Mouse (Mus musculus): Measurements from ENCODE around the gene Sh3gl1. TPM values are rescaled to one million over a fixed set of nuclear protein-coding genes. Genes with fewer than 3 reads are reported as not detected.
A peak's percentile ranks its signal among the peaks of the same experiment; 100 is the strongest.

Sh3gl1 gene
- polyA plus RNA-seq, 1 experiment from 2014 or later, result 44.9 TPM

DNA sequence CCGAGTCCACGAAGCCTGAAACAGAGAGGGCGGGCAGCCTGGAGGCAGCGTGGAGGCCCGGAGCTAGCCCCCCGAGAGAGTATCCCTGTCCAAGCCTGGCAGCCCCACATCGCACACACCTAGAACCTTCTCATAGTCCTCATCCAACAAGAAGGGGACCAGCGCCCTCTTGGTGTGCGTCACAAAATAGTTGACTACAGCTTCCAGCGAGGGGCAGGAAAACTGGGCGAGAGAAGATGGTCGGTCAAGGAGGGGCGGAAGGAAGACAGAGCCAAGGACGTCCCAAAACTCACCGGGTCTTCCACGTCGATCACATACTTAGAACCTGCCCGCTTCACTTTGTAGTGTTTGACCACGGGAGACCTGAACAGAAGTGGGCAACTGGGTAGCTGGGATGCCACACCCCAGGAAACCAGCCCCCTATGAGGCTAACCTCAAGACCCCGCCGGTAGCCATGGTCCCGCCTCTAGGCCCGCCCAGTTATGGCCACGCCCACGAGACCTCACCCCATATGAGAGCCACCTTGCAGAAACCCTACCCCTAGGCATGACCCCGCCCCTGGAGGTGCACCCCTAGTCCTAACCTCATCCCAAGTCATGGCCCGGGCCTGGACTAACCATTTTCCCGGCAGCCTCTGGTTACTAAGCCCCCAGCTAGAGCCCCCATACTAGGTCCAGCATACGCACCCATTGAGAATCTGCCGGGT is 36.5 kb downstream of the Sh3gl1 start:
- H3K9me3 ChIP-seq (replicated peaks; ENCODE audit: control insufficient read depth, low read length), result no peaks in the 10 kb centered on the region
- H3K4me3 ChIP-seq (ENCODE audit: low read depth, low read length), result no peak overlapping the region
- H3K27me3 ChIP-seq (ENCODE audit: control insufficient read depth, insufficient read depth, low read depth, low read length), result peaks cover 3% of the 10 kb centered on the region
- ATAC-seq (ENCODE audit: low read depth), result peak; percentile 19; the same call in 1 of the 2 replicates
- no peaks in the 10 kb centered on the region for H3K36me3 ChIP-seq (ENCODE audit: control insufficient read depth, insufficient read depth)
- no peak overlapping the region for H3K4me2 ChIP-seq (ENCODE audit: low read depth, low read length)
- no peaks in the 10 kb centered on the region for H3K4me1 ChIP-seq (ENCODE audit: control insufficient read depth, low read depth, low read length)
- no peak overlapping the region for H3K9ac ChIP-seq (ENCODE audit: low read depth, low read length)
- WGBS (ENCODE audit: insufficient replicate concordance), result 10% methylated on average over 30 of the region's 30 CpGs
- no peak overlapping the region for H3K27ac ChIP-seq (ENCODE audit: low read length)

DNA sequence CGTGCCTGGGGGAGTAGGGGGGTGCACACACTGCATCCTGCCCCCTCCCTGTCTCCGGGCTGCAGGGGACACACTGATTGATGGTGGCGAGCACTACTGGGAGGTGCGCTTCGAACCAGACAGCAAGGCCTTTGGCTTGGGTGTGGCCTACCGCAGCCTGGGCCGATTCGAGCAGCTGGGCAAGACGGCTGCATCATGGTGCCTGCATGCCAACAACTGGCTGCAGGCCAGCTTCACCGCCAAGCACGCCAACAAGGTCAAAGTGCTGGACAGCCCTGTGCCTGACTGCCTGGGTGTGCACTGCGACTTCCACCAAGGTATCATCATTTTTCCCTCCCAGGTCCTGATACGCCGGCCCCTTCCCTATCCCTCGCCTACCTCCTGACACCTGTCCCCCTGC is 40.4 kb downstream of the Sh3gl1 start:
- ATAC-seq (ENCODE audit: low read depth), result no peak
- Histone ChIP-seq H3K4me1 (ENCODE audit: control insufficient read depth, low read depth, low read length) (no peaks in the 10 kb centered on the region), H3K4me3 (ENCODE audit: low read depth, low read length) (no peak overlapping the region), H3K9ac (ENCODE audit: low read depth, low read length) (no peak overlapping the region), H3K27ac (ENCODE audit: low read length) (no peak overlapping the region), H3K9me3 (replicated peaks; ENCODE audit: control insufficient read depth, low read length) (no peaks in the 10 kb centered on the region), H3K27me3 (ENCODE audit: control insufficient read depth, insufficient read depth, low read depth, low read length) (peaks cover 3% of the 10 kb centered on the region), H3K4me2 (ENCODE audit: low read depth, low read length) (no peak overlapping the region), H3K36me3 (ENCODE audit: control insufficient read depth, insufficient read depth) (no peaks in the 10 kb centered on the region)
- 78% methylated on average over 15 of the region's 15 CpGs for whole genome bisulfite sequencing (ENCODE audit: insufficient replicate concordance)

GRCm38 (mm10) chr17:55990278-55990898 is 46.0 kb downstream of the Sh3gl1 start:
- H3K4me3 ChIP-seq (ENCODE audit: low read depth, low read length), result no peak overlapping the region
- ATAC-seq (ENCODE audit: low read depth), result no peak
- no peaks in the 10 kb centered on the region for H3K4me1 ChIP-seq (ENCODE audit: control insufficient read depth, low read depth, low read length)
- no peak overlapping the region for H3K9ac ChIP-seq (ENCODE audit: low read depth, low read length)
- H3K9me3 ChIP-seq (replicated peaks; ENCODE audit: control insufficient read depth, low read length), result no peaks in the 10 kb centered on the region
- H3K27me3 ChIP-seq (ENCODE audit: control insufficient read depth, insufficient read depth, low read depth, low read length), result peaks cover 18% of the 10 kb centered on the region
- no peaks in the 10 kb centered on the region for H3K36me3 ChIP-seq (ENCODE audit: control insufficient read depth, insufficient read depth)
- no peak overlapping the region for H3K27ac ChIP-seq (ENCODE audit: low read length)
- 63% methylated on average over 8 of the region's 8 CpGs for WGBS (ENCODE audit: insufficient replicate concordance)
- no peak overlapping the region for H3K4me2 ChIP-seq (ENCODE audit: low read depth, low read length)

DNA sequence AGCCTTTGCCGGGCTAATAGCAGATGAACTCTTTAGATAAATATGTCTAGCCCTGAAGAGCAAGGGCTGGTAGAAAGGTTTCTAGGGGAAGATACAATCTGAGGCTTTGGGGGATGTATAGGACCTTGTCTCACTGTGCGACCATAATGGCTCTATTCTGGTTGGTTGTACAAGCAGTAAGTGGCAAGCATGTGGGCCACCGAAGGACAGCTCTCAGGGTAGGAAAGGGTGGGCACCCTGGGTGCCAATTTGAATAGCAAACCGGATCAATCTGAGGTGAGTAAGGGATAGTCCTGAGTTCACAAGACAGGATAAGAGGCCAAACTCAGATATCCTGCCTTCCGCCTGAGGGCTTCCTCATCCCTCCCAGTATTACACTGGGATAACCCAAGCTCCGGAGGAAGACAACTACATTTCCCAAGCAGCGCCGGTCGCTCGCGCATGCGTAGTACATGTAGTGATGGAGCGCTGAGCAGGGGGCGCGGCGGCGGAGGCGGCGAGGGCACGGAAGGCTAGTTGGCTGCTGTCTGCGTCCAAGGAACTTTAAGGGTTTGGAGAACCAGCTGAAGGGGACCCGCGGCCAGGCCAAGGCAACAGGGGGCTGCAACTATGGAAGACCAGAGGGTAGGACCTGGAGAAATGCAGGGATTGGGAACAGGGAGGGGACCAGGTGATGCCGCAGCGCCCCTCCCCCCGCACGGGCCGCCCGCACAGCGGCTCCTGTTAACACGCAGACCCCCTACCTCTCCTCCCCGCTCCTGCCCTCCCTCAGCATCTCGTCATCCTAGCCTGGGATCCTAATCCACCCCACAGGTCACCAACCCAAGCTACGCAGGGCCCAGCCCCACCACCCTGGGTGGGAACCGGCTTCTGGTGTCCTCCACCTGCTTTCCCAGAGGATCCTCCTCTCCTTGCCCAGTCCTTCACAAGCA is 50.1 kb downstream of the Sh3gl1 start, which contains the start of gene Fsd1:
Gene Fsd1, plus strand, starts transcription at position 480 of the 932 bp plus-strand sequence.
- Histone ChIP-seq H3K4me1 (ENCODE audit: control insufficient read depth, low read depth, low read length) (no peaks in the 10 kb centered on the region), H3K9ac (ENCODE audit: low read depth, low read length) (no peak within 1 kb of the TSS), H3K27ac (ENCODE audit: low read length) (no peak within 1 kb of the TSS), H3K4me3 (ENCODE audit: low read depth, low read length) (no peak within 1 kb of the TSS), H3K36me3 (ENCODE audit: control insufficient read depth, insufficient read depth) (no peaks in the 10 kb centered on the region), H3K9me3 (replicated peaks; ENCODE audit: control insufficient read depth, low read length) (no peaks in the 10 kb centered on the region), H3K4me2 (ENCODE audit: low read depth, low read length) (no peak within 1 kb of the TSS), H3K27me3 (ENCODE audit: control insufficient read depth, insufficient read depth, low read depth, low read length) (peaks cover 18% of the 10 kb centered on the region)
- no peak for ATAC-seq (ENCODE audit: low read depth)
- 8% methylated on average over 35 of the region's 35 CpGs for WGBS (ENCODE audit: insufficient replicate concordance)

GRCm38 (mm10) chr17:55977301-55977700 is 59.1 kb downstream of the Sh3gl1 start:
- WGBS (ENCODE audit: insufficient replicate concordance), result 38% methylated on average over 3 of the region's 3 CpGs
- H3K9me3 ChIP-seq (replicated peaks; ENCODE audit: control insufficient read depth, low read length), result no peaks in the 10 kb centered on the region
- peak; percentile 59 for ATAC-seq (ENCODE audit: low read depth)
- no peak overlapping the region for H3K9ac ChIP-seq (ENCODE audit: low read depth, low read length)
- H3K4me1 ChIP-seq (ENCODE audit: control insufficient read depth, low read depth, low read length), result peaks cover 3% of the 10 kb centered on the region
- H3K27me3 ChIP-seq (ENCODE audit: control insufficient read depth, insufficient read depth, low read depth, low read length), result no peaks in the 10 kb centered on the region; the same call in 1 of the 2 replicates
- H3K4me3 ChIP-seq (ENCODE audit: low read depth, low read length), result no peak overlapping the region
- no peak overlapping the region for H3K27ac ChIP-seq (ENCODE audit: low read length)
- no peak overlapping the region for H3K4me2 ChIP-seq (ENCODE audit: low read depth, low read length)
- no peaks in the 10 kb centered on the region for H3K36me3 ChIP-seq (ENCODE audit: control insufficient read depth, insufficient read depth)

DNA sequence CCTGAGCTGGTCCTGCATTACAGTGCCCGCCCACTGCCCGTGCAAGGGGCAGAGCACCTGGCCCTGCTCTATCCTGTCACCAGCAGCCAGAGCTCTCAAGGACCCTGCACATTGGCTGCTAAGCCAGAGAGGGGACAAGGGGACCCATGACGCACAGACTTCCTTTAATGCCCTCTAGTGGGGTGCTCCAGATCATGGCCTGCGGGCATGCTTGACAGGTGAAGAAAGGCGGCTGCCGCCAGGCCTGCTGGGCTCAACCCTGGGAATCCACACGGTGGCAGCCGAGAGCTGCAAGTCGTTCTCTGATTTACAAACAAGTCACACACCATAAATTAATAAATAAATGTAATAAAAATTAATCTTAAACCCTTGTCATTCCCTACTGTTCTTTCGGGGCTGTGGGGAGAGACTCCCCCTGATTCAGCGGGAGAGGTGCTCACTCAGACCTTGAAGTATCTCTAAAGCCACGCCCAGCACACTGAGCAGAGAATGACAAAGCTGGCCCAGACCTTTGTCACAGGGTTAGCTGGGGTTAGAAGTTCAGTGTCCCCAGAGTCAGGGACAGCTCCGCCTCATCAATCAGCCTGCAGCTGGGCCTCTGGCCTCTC is 60.1 kb downstream of the Sh3gl1 start:
- H3K4me1 ChIP-seq (ENCODE audit: control insufficient read depth, low read depth, low read length), result peaks cover 3% of the 10 kb centered on the region
- 14% methylated on average over 13 of the region's 13 CpGs for WGBS (ENCODE audit: insufficient replicate concordance)
- H3K4me2 ChIP-seq (ENCODE audit: low read depth, low read length), result no peak overlapping the region; the same call in 1 of the 2 replicates
- ATAC-seq (ENCODE audit: low read depth), result peak; percentile 67
- H3K27ac ChIP-seq (ENCODE audit: low read length), result no peak overlapping the region
- H3K4me3 ChIP-seq (ENCODE audit: low read depth, low read length), result no peak overlapping the region
- H3K9ac ChIP-seq (ENCODE audit: low read depth, low read length), result no peak overlapping the region
- peaks cover 8% of the 10 kb centered on the region for H3K27me3 ChIP-seq (ENCODE audit: control insufficient read depth, insufficient read depth, low read depth, low read length)
- H3K9me3 ChIP-seq (replicated peaks; ENCODE audit: control insufficient read depth, low read length), result no peaks in the 10 kb centered on the region
- no peaks in the 10 kb centered on the region for H3K36me3 ChIP-seq (ENCODE audit: control insufficient read depth, insufficient read depth)

DNA sequence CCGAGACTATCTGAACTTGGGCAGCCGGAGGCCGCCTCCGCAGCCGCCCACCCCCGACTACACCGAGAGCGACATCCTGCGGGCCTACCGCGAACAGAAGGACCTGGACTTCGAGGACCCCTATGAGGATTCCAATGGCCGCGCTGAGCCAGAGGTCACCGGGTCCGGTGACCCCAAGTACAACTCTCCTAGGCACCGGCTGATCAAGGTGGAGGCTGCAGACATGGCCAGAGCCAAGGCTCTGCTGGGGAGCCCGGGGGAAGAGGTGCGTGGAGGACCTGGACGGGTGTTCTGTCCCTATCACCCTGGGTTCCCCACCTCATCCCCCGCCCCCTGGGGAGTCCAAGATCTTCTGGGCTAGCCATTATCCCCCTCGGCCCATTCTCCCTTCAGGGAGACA is 65.0 kb downstream of the Sh3gl1 start:
- Histone ChIP-seq H3K4me3 (ENCODE audit: low read depth, low read length) (no peak overlapping the region), H3K27ac (ENCODE audit: low read length) (no peak overlapping the region), H3K4me1 (ENCODE audit: control insufficient read depth, low read depth, low read length) (no peaks in the 10 kb centered on the region), H3K4me2 (ENCODE audit: low read depth, low read length) (no peak overlapping the region), H3K9me3 (replicated peaks; ENCODE audit: control insufficient read depth, low read length) (no peaks in the 10 kb centered on the region), H3K36me3 (ENCODE audit: control insufficient read depth, insufficient read depth) (no peaks in the 10 kb centered on the region; the same call in 1 of the 2 replicates), H3K27me3 (ENCODE audit: control insufficient read depth, insufficient read depth, low read depth, low read length) (peaks cover 31% of the 10 kb centered on the region), H3K9ac (ENCODE audit: low read depth, low read length) (no peak overlapping the region)
- no peak for ATAC-seq (ENCODE audit: low read depth)
- WGBS (ENCODE audit: insufficient replicate concordance), result 28% methylated on average over 22 of the region's 22 CpGs

GRCm38 (mm10) chr17:55969966-55970891 is 66.2 kb downstream of the Sh3gl1 start, which contains the start of gene Shd:
Gene Shd, plus strand, starts transcription at chr17:55970467.
- WGBS (ENCODE audit: insufficient replicate concordance), result 9% methylated on average over 54 of the region's 55 CpGs
- no peaks in the 10 kb centered on the region for H3K4me1 ChIP-seq (ENCODE audit: control insufficient read depth, low read depth, low read length)
- no peak for ATAC-seq (ENCODE audit: low read depth)
- H3K36me3 ChIP-seq (ENCODE audit: control insufficient read depth, insufficient read depth), result no peaks in the 10 kb centered on the region; the same call in 1 of the 2 replicates
- no peaks in the 10 kb centered on the region for H3K9me3 ChIP-seq (replicated peaks; ENCODE audit: control insufficient read depth, low read length)
- peaks cover 31% of the 10 kb centered on the region for H3K27me3 ChIP-seq (ENCODE audit: control insufficient read depth, insufficient read depth, low read depth, low read length)
- peak within 1 kb of the TSS; percentile 37 for H3K4me3 ChIP-seq (ENCODE audit: low read depth, low read length)
- H3K27ac ChIP-seq (ENCODE audit: low read length), result no peak within 1 kb of the TSS
- H3K4me2 ChIP-seq (ENCODE audit: low read depth, low read length), result peak within 1 kb of the TSS; percentile 63
- peak within 1 kb of the TSS; percentile 5; the same call in 1 of the 2 replicates for H3K9ac ChIP-seq (ENCODE audit: low read depth, low read length)
